Mouse (Mus musculus): Measurements from ENCODE around the gene Pgk2. TPM values are rescaled to one million over a fixed set of nuclear protein-coding genes. Genes with fewer than 3 reads are reported as not detected.
"Not testable (repeated sequence)": the region's sequence is repeated elsewhere in the genome, so short reads cannot be mapped to it uniquely, and the experiment has no call there.

The Pgk2 gene
- not detected in 2 replicates for polyA plus RNA-seq (2015; fragmentation: Nextera tagmentation; extraction: Ambion mirVana)

DNA sequence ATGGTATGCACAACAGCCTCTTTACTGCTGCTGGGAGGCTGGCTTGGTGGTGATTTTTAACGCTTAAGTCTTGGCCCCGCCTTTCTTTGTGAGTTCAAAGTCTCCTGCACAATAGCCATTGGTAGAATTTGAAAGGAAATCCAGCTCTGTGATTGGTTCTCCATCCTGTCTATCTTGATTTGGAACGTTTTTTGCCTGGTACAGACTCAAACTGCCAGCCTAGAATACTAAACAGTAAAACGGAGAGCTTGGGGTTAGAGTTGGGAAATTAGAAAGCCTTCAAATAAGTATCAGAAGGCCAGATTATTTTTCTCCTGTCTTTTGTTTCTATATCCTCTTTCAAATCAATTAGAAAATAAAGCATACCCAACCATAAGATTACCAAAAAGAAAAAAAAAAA, at the start of gene Pgk2:
Gene Pgk2, minus strand, starts transcription at position 101 of the 400 bp plus-strand sequence.
- H3K27ac ChIP-seq, result no peak within 1 kb of the TSS
- no peaks in the 10 kb centered on the region for H3K9me3 ChIP-seq
- no peaks in the 10 kb centered on the region for H3K27me3 ChIP-seq
- no peak within 1 kb of the TSS for H3K4me3 ChIP-seq
- WGBS, result 78% methylated on average over 4 of the region's 4 CpGs
- no peaks in the 10 kb centered on the region for H3K36me3 ChIP-seq
- no peak within 1 kb of the TSS for H3K9ac ChIP-seq
- no peak within 1 kb of the TSS for H3K4me2 ChIP-seq
- H3K4me1 ChIP-seq (replicated peaks), result no peaks in the 10 kb centered on the region
- no peak for ATAC-seq (ENCODE audit: low FRiP score)

GRCm38 (mm10) chr17:40252487-40252886, 44.0 kb upstream of the Pgk2 start:
- Histone ChIP-seq H3K9me3 (no peaks in the 10 kb centered on the region), H3K36me3 (no peaks in the 10 kb centered on the region), H3K4me2 (no peak overlapping the region), H3K4me3 (no peak overlapping the region), H3K4me1 (replicated peaks) (no peaks in the 10 kb centered on the region), H3K9ac (no peak overlapping the region), H3K27me3 (no peaks in the 10 kb centered on the region), H3K27ac (no peak overlapping the region)
- WGBS, result 88% methylated on average over 1 of the region's 1 CpGs
- ATAC-seq (ENCODE audit: low FRiP score), result no peak

GRCm38 (mm10) chr17:40242135-40242534, 33.7 kb upstream of the Pgk2 start, which contains the start of gene Crisp3:
Gene Crisp3, minus strand, starts transcription at chr17:40242288.
- Histone ChIP-seq H3K27me3 (no peaks in the 10 kb centered on the region), H3K4me2 (no peak within 1 kb of the TSS), H3K4me3 (no peak within 1 kb of the TSS), H3K4me1 (replicated peaks) (no peaks in the 10 kb centered on the region), H3K9ac (no peak within 1 kb of the TSS), H3K27ac (no peak within 1 kb of the TSS), H3K36me3 (no peaks in the 10 kb centered on the region), H3K9me3 (no peaks in the 10 kb centered on the region)
- no peak for ATAC-seq (ENCODE audit: low FRiP score)

- ATAC-seq (ENCODE audit: low FRiP score); H3K4me2 ChIP-seq; H3K9ac ChIP-seq; H3K4me3 ChIP-seq; H3K36me3 ChIP-seq; H3K27me3 ChIP-seq; H3K27ac ChIP-seq; H3K4me1 ChIP-seq (replicated peaks); H3K9me3 ChIP-seq: not testable (repeated sequence)
These were observed 6.6 kb downstream of the Pgk2 start for GRCm38 (mm10) chr17:40201803-40202202.

GRCm38 (mm10) chr17:40190192-40190591, 18.2 kb downstream of the Pgk2 start:
- not testable (repeated sequence) for H3K4me2 ChIP-seq; H3K4me3 ChIP-seq; H3K9ac ChIP-seq; H3K9me3 ChIP-seq; ATAC-seq (ENCODE audit: low FRiP score); H3K4me1 ChIP-seq (replicated peaks); H3K27me3 ChIP-seq; H3K27ac ChIP-seq; H3K36me3 ChIP-seq
- WGBS, result 86% methylated on average over 4 of the region's 4 CpGs

DNA sequence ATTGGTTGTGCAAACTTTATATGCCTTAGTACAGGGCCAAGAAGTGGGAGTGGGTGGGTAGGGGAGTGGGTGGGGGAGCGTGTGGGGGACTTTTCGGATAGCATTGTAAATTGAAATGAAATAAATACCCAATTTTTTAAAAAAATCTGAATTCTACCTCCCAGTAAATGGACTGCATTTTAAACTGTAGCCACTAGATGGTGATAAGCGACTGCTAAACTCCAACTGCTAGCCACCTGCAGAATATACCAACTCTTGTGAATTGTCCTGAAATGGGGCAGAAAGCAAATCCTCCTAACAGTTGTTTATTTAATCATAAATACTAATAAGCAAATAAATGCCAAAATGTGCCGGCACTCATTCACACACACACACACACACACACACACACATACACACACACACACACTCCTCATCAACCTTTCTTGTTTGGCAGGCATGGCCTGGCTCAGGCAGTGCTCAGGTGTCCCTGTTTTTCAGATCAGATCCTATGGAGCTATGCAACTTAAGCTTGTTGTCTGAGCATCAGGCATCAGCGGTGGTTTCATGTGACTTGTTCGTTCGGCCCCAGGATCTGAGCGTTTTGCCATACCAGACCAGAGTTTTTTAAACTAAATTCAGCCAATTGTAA, 50.6 kb downstream of the Pgk2 start:
- ATAC-seq (ENCODE audit: low FRiP score), result not testable (repeated sequence)
- 53% methylated on average over 8 of the region's 8 CpGs for WGBS

More for the DNA sequence above, 50.6 kb downstream of the Pgk2 start:
- not testable (repeated sequence) for H3K9ac ChIP-seq; H3K27ac ChIP-seq; H3K4me2 ChIP-seq; H3K27me3 ChIP-seq; H3K4me1 ChIP-seq (replicated peaks); H3K9me3 ChIP-seq; H3K4me3 ChIP-seq; H3K36me3 ChIP-seq

Other genes with a start within 250 kb of the Pgk2 start
- gene AC192777.2, start 113.2 kb downstream of the Pgk2 start, polyA plus RNA-seq (2015; fragmentation: Nextera tagmentation; extraction: Ambion mirVana), result not detected in 2 replicates
- gene Crisp3, start 33.6 kb upstream of the Pgk2 start, polyA plus RNA-seq (2015; fragmentation: Nextera tagmentation; extraction: Ambion mirVana), result not detected in 2 replicates
- gene Crisp1, start 110.6 kb upstream of the Pgk2 start, polyA plus RNA-seq (2015; fragmentation: Nextera tagmentation; extraction: Ambion mirVana), result 0.12 TPM in 1 of 2 replicates, not detected in the other